Mouse (Mus musculus): ENCODE data around the gene Celf5.

- no peak for TF ChIP-seq CTCF (IDR thresholded peaks at IDR 0.05; ENCODE audit: extremely low read depth, insufficient read length, insufficient replicate concordance, low read depth, low read length)
- no peak for TF ChIP-seq POLR2A (IDR thresholded peaks at IDR 0.05; ENCODE audit: low read depth, low read length)
These were observed 70.8 kb downstream of the Celf5 start for GRCm38 (mm10) chr10:81411471-81412400.

Measured in small intestine, adult 2 months (tissue).